Mouse (Mus musculus): Measurements from ENCODE around the gene Fhl3.

Fhl3 gene

GRCm38 (mm10) chr4:124755526-124755925 is 55.0 kb downstream of the Fhl3 start:
- no peak for DNase-seq (ENCODE audit: low spot score in 2 of 2)
